Mouse (Mus musculus): ENCODE measurements around the gene D10Wsu102e.
"Not testable (repeated sequence)": the region's sequence is repeated elsewhere in the genome, so short reads cannot be mapped to it uniquely, and the experiment has no call there.

Gene D10Wsu102e

GRCm38 (mm10) chr10:83397336-83397735, 37.3 kb downstream of the D10Wsu102e start:
- no peak for DNase-seq

- DNase-seq: not testable (repeated sequence)
Measured at GRCm38 (mm10) chr10:83400896-83401295, 40.9 kb downstream of the D10Wsu102e start.

- DNase-seq: peak in 1 of 2 experiments; percentile 39
Measured at GRCm38 (mm10) chr10:83405031-83405430, 45.0 kb downstream of the D10Wsu102e start.

- no peak for DNase-seq
Measured at GRCm38 (mm10) chr10:83405711-83406110, 45.7 kb downstream of the D10Wsu102e start.

- no peak for DNase-seq
Measured at GRCm38 (mm10) chr10:83407141-83407540, 47.1 kb downstream of the D10Wsu102e start.

- DNase-seq: not testable (repeated sequence)
Measured at GRCm38 (mm10) chr10:83418466-83418865, 58.4 kb downstream of the D10Wsu102e start.

- no peak for DNase-seq
Measured at GRCm38 (mm10) chr10:83448582-83448981, 88.6 kb downstream of the D10Wsu102e start.

- DNase-seq: no peak
Measured at GRCm38 (mm10) chr10:83457531-83457930, 97.5 kb downstream of the D10Wsu102e start.

GRCm38 (mm10) chr10:83475226-83475625, 115.2 kb downstream of the D10Wsu102e start:
- no peak for DNase-seq

GRCm38 (mm10) chr10:83477286-83477685, 117.3 kb downstream of the D10Wsu102e start:
- no peak for DNase-seq

- DNase-seq: no peak
Measured at GRCm38 (mm10) chr10:83490506-83490905, 130.5 kb downstream of the D10Wsu102e start.

GRCm38 (mm10) chr10:83497321-83497720, 137.3 kb downstream of the D10Wsu102e start:
- DNase-seq: no peak

- DNase-seq: peak; percentile 48 to 59
Measured at GRCm38 (mm10) chr10:83508962-83509660, 149.1 kb downstream of the D10Wsu102e start.

GRCm38 (mm10) chr10:83511304-83511703, 151.3 kb downstream of the D10Wsu102e start:
- no peak for DNase-seq

GRCm38 (mm10) chr10:83513736-83514135, 153.7 kb downstream of the D10Wsu102e start:
- DNase-seq: no peak

- no peak for DNase-seq
Measured at GRCm38 (mm10) chr10:83520990-83521389, 161.0 kb downstream of the D10Wsu102e start.

GRCm38 (mm10) chr10:83524238-83524637, 164.2 kb downstream of the D10Wsu102e start:
- DNase-seq: not testable (repeated sequence)

GRCm38 (mm10) chr10:83530384-83530967, 170.5 kb downstream of the D10Wsu102e start:
- no peak for DNase-seq

GRCm38 (mm10) chr10:83533258-83533909, 173.4 kb downstream of the D10Wsu102e start:
- DNase-seq: peak; percentile 25 to 49

GRCm38 (mm10) chr10:83533910-83534283, 173.9 kb downstream of the D10Wsu102e start, which contains the start of gene Aldh1l2:
Gene Aldh1l2 (minus strand): TSS chr10:83534140.
- peak; percentile 90 to 92 for DNase-seq

- DNase-seq: no peak
Measured at GRCm38 (mm10) chr10:83536436-83536835, 176.4 kb downstream of the D10Wsu102e start.

All from kidney, postnatal 25 days (tissue).